Mouse (Mus musculus) retina, embryonic 14.5 days (tissue): Measurements from ENCODE around the gene Hdgfl3.

Experiments
- DNase-seq: peaks from one replicate; pipeline ENCODE4 v3.0.0-alpha.2; 2015; ENCODE audit warnings: low spot score

Gene Hdgfl3

DNA sequence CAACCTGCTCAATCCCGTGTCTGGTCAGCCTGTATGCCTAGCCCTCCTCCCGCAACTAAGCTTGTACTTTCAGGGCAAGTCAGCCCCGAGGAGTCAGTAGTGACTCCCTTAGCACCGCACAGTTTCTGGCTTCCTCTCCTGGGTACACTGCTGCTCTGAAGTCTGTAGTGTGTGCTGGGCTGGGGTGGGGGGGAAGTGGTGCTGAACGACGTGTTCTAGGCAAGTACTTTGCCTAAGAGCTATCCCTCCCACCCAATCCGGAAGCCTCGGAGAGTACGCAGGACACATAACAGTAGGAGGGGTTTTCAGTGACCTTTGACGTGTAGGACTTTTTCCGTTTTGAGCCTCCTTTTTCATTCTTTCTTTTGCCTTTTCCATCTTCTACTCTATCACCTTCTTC is 34.9 kb downstream of the Hdgfl3 start:
- no peak for DNase-seq

DNA sequence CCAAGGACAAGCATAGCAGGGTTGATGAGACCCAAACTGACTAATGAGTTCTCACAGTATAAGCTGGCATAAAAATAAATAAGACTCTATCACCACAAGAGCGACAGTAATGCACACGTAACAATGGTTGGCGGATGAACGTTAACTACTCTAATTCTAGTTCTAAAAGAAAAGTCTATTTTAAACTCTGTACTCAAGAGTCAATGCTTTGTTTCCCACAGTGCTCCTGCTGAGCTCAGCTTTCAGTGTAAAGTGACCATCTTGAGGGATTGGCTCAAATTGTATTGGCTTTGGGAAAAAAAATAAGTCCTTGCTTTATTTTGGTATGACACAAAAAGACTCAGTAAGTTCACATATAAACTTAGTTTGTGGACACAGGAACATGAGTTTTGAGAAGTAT is 49.1 kb downstream of the Hdgfl3 start:
- no peak for DNase-seq

- DNase-seq = no peak
Observed at GRCm38 (mm10) chr7:81881600-81881999, 52.7 kb downstream of the Hdgfl3 start.

GRCm38 (mm10) chr7:81880797-81881196 is 53.5 kb downstream of the Hdgfl3 start:
- no peak for DNase-seq

- DNase-seq = no peak
Observed at GRCm38 (mm10) chr7:81880286-81880685, 54.0 kb downstream of the Hdgfl3 start.

- no peak for DNase-seq
Observed at GRCm38 (mm10) chr7:81875372-81875771, 58.9 kb downstream of the Hdgfl3 start.

- DNase-seq = no peak
Observed at GRCm38 (mm10) chr7:81874636-81875035, 59.6 kb downstream of the Hdgfl3 start.

GRCm38 (mm10) chr7:81873807-81874206 is 60.5 kb downstream of the Hdgfl3 start:
- DNase-seq = no peak

DNA sequence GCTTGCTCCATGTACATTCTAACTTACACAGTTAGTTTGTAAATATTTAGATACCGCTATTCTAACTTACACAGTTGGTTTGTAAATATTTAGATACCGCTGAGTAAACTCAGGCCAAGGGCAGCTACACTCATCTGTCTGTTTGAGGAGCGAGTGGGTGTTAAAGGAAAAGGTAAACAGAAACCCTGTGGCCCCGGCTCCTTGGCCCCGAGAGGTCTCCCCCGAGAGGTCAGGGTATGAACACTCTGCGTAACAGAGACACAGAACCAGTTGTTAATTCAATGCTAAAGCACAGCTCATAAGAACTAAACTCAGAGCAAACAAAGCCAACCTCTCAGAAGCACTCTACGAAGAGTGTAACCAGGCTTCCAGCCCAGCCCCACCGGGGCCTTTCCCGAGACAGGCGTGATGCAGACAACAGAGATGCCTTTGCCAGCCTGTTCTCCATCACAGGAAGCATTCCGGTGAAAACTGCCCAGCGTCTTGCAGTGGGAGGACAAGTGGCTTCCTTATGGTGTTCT is 61.7 kb downstream of the Hdgfl3 start:
- DNase-seq = no peak

DNA sequence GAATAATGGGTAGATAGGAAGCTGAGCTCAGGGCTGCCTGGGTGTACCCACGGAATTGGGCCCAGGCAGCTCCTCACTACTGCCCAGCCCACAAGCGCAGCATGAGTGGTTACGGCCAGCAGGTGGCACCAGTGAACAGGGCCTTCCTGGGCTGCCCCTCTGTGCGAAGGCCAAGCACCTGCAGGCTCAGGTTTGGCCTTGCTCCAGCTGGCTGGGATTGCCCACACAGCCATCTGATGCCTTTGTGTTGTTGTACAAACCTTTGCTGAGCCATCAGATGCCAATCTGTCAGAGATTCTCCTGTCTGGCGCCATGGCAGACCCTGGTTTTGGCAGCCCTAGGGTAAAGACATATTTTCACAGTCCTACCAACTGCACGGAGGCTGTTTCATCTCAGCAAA is 66.1 kb downstream of the Hdgfl3 start:
- peak; percentile 87 for DNase-seq

DNA sequence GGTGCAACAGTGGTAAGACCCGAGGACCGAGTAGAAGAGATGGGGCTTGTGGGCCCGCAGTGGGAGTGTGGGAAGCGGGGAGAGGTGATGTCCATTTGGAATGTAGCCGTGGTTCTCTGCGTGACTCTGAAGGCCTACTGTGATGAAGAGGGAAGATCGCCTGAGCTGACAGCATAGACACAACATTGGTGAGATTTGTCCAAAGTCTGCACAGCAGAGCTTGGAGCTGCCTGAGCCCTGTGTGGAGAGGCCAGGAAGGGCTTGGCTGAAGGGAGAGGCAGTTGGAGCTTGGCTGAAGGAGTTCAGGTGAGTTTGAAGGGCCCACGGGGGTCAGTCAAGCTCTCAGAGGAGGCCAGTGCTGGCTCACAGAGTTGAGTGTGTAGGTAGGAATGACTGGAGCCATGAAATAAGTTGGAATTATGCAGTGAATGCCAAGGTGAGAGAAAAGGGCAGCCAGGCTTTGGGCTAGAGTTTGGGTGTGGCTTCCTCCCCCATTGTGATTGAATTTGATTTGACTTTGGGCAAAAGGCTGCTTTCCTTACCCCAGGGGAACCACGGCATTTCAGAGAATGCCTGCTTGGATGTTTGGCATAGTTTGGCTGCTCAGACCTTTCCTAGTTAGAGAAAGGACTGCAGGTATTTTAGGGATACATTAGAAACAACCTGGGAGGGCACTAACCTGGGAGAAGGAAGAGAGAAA is 66.9 kb downstream of the Hdgfl3 start:
- no peak for DNase-seq

DNA sequence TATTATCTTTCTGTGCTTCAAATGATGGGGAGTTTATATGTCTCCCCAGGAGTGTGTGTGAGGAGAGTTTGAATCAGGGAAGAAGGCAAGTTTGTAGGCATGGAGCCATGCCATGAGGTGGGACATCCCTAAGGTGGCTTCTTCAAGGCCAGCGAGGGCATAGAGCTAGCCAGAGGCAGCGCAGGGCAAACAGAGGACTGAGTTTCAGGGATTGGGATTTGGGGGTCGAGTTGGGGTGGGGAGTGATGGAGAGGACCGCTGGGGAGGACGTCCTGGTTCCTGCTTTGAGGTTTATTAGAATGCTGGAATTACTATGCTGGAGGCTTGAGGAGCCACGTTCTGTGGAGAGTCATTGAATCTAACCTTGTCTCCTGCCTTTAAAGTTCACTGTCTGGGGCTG is 68.3 kb downstream of the Hdgfl3 start:
- no peak for DNase-seq

GRCm38 (mm10) chr7:81864552-81864951 is 69.7 kb downstream of the Hdgfl3 start:
- no peak for DNase-seq

DNA sequence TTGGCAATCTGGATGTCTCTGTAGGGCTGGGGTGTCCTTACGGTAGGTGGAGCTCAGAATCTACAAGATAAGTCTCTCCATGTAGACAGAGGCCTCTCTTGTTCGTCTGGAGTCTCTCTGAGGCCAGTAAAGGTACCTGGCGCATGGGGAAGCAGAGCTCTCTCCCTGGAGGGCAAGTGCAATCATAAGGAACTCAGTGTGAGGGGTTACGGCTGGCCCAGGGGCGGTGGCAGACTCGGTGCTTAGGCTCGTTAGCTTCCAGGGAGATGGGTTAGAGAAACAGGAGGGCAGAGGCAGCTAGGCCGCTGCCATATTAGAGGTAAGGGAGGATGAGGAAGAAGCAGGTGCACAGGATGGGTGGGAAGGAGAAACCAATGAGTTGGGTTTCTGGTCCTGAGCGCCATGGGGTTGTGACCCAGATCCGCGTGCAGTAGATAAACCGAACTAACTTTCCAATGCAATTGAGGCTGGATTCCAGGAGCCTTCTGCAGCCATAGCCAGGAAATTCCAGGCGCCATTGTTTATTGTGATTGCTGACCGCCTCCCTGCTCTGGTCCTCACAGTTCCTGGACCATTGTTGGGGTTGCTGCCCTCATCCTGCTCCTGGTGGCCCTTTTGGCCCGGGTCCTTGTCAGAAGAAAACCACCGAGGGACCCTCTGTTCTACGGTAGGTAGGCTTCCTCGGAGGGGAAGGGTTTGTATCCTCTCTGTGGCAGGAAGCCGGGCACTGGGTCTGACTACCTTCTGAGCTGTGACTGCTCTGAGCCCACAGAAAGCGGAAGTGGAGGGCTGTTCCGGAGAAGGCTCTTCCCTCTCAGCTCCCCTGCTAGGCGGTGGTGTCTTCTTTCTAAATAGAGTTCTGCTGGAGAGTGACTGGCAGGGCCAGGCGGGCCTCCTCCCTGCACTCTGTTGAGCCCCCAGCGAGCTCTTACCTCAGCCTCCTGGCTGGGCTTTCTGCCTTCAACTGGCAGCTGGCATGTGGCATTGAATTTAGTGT is 71.4 kb downstream of the Hdgfl3 start:
- no peak for DNase-seq

GRCm38 (mm10) chr7:81861921-81862320 is 72.4 kb downstream of the Hdgfl3 start:
- no peak for DNase-seq

- no peak for DNase-seq
Observed at GRCm38 (mm10) chr7:81861461-81861860, 72.8 kb downstream of the Hdgfl3 start.

DNA sequence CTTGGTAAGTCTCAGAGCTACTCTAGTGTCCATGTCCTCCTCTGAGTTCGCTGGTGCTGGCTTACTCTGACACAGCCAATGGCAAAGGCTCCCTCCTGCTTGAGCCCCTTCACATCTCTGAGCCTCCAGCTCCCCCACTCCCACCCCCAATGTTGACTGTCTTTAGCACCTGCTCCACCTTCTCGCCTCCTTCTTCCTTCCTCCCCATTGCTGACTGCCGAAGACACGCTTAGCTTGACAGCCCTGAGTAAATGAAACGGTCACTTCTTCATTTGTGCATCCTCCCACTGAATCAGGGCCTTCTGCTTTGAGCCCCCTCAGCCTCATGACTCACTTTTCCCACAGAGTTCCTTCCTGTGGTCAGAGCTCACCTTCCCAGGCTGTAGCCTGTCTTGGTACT is 73.3 kb downstream of the Hdgfl3 start:
- DNase-seq = no peak

- no peak for DNase-seq
Observed at GRCm38 (mm10) chr7:81860071-81860470, 74.2 kb downstream of the Hdgfl3 start.

DNA sequence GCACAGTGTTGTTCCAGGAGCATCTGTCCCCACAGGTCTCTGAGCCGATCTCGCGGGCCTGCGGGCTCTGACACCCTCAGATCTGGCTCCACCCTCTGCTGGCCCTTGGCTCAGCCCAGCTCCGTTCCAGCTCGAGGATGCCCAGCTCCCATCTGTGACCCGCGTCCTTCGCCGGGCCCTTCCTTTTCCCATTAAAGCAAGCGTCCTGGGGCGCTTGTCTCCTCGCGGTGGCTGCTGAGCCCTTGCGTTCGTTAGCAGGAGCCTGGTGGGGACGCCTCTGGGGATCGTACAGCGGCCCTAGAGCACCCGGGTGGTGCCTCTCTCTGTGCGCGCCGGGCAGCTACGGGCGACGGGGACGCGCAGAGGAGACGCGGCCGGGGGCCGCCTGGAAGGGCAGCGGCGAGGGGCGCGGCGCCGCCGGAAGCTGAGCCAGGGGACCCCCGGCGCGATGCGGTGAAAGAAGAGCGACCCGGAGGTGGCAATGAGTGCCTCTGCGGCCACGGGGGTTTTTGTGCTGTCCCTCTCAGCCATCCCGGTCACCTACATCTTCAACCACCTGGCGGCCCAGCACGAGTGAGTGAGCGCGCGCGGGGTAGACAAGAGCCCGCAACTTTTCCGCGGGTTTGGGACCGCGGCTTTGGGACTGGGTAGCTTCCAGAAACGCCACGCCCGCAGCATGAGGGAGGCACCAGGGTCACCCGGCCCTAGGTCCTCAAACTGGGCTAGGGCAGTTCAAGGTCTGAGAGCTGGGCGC is 75.1 kb downstream of the Hdgfl3 start, which contains the start of gene Tm6sf1:
Tm6sf1 (plus strand) TSS at position 34 of the 754 bp plus-strand sequence.
- peak; percentile 73 for DNase-seq

- peak; percentile 65 for DNase-seq
Observed at GRCm38 (mm10) chr7:81858236-81858635, 76.0 kb downstream of the Hdgfl3 start.

DNA sequence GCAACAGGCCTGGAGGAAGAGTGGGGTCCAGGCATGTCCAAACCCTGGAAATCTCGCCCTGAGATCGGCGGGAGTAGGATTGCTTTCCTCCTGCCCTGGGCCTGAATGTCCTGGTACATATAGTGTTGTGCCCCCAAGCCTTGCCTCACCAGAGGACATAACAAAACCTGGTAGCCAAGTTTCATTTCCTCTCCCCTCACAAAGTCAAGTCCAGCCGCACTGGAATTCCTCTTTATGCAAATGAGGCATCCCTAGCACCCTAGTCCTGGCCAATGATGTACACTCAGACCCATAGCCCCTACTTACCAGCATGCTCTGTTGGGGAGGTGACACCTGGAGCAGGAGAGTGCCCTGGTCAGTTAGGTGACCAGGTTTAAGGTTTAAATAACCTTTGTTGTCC is 78.1 kb downstream of the Hdgfl3 start:
- DNase-seq = no peak

DNA sequence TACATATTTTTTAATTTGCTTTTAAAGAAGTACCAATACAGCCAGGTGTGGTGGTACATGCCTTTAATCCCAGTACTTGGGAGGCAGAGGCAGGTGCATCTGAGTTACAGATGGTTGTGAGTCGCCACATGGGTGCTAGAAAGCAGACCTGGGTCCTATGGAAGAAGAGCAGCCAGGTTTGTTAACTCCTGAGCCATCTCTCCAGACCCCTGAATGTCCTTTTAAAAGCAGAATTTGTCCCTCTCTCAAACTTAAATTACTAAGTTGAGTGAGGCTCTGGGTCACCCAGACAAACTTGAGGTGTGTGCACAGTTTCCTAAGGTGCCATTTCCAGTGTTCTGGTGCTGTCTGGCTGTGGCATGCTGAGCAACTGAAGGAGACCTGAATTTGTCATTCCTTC is 78.6 kb downstream of the Hdgfl3 start, which contains the start of gene Gm10160:
Gm10160 (minus strand) TSS at position 101 of the 400 bp plus-strand sequence.
- no peak for DNase-seq
